Mouse (Mus musculus) adrenal gland, adult 8-10 months (tissue): ENCODE measurements around the gene Gm14403. TPM values are rescaled to one million over a fixed set of nuclear protein-coding genes. Genes with fewer than 3 reads are reported as not detected.

Experiments
- total RNA-seq, 4 experiments: library from RNA; stranded (reverse); gene quantifications; 2 replicates each; pipeline ENCODE4 v1.2.4; 2022

The Gm14403 gene
- total RNA-seq, 4 experiments from 2014 or later, result 58.7 to 76.7 (median 70.5) TPM

Other genes starting within 250 kb of the Gm14403 start
- 1 to 10 TPM; 1.3 to 2.5 (median 1.3) TPM for gene Gm14409, start 231.2 kb upstream of the Gm14403 start, total RNA-seq
- gene Gm14412, start 173.9 kb upstream of the Gm14403 start, total RNA-seq, result 1 to 10 TPM; 4.1 to 6.5 (median 5.0) TPM
- 10 to 100 TPM; 15.9 to 40.5 (median 28.7) TPM for gene Gm14418, start 99.9 kb upstream of the Gm14403 start, total RNA-seq
- gene Zfp970, start 33.5 kb upstream of the Gm14403 start, total RNA-seq, result 10 to 100 TPM; 54.5 to 92.0 (median 63.9) TPM
- gene Gm14406, start 80.0 kb downstream of the Gm14403 start, total RNA-seq, result 1 to 10 TPM in 1 of 4 experiments, under 1 TPM in 1, not detected in 2; 0.44 to 3.4 TPM